Mouse (Mus musculus) forebrain, embryonic 16.5 days (tissue): Measurements from ENCODE around the gene Gm5269. TPM values are rescaled to one million over a fixed set of nuclear protein-coding genes. Genes with fewer than 3 reads are reported as not detected.

Experiments
- polyA plus RNA-seq: library from polyadenylated mRNA; unstranded; fragments of >200 nt; fragmentation: Nextera tagmentation; extraction: Ambion mirVana; gene quantifications from 2 replicates; pipeline ENCODE4 v1.2.1, GENCODE M21; 2015

Gene Gm5269
- polyA plus RNA-seq, 1 experiment from 2014 or later = not detected

Other genes with a start within 250 kb of the Gm5269 start
- gene Wdr75, start 95.1 kb downstream of the Gm5269 start, polyA plus RNA-seq = 57.1 and 59.9 TPM in 2 replicates
- gene Slc40a1, start 36.2 kb upstream of the Gm5269 start, polyA plus RNA-seq = 26.5 and 34.6 TPM in 2 replicates
- gene Dnah7b, start 176.0 kb upstream of the Gm5269 start, polyA plus RNA-seq = 0.87 and 1.4 TPM in 2 replicates